Mouse (Mus musculus): ENCODE results near the gene Nrros. TPM values are rescaled to one million over a fixed set of nuclear protein-coding genes. Genes with fewer than 3 reads are reported as not detected.

The Nrros gene
- total RNA-seq, 2 experiments from 2014 or later = 7.3 to 10.3 TPM

- intact Hi-C loops (cut with DNase I) = loop anchor here (10.0 kb wide), 1 partner anchor 440 kb away; no protein-coding TSS in a partner anchor
Measured at GRCm38 (mm10) chr16:32124444-32125335, 40.7 kb downstream of the Nrros start.

DNA sequence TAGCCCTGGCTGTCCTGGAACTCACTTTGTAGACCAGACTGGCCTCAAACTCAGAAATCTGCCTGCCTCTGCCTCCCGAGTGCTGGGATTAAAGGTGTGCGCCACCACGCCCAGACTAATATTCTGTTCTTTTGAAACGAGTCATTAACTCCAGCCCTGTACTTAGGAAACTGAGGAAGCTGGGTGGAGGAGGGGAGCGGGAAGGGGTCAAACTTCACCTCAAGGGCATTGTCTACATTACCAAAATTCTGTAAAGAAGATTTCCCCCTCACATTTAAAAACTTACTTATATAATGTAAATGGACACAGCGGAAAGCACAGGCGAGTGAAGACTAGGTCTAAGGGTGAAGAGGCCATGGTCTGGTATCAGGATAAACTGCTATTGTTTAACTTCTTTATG, 41.4 kb downstream of the Nrros start:
- no peak for DNase-seq (ENCODE audit: extremely low spot score in 1 of 2, low spot score in 2 of 2)
- intact Hi-C loops (cut with DNase I) = loop anchor here (10.0 kb wide), 1 partner anchor 441 kb away; no protein-coding TSS in a partner anchor

More at GRCm38 (mm10) chr16:32124444-32125335, 40.7 kb downstream of the Nrros start:
- no peak for DNase-seq (ENCODE audit: extremely low spot score in 1 of 2, low spot score in 2 of 2)

DNA sequence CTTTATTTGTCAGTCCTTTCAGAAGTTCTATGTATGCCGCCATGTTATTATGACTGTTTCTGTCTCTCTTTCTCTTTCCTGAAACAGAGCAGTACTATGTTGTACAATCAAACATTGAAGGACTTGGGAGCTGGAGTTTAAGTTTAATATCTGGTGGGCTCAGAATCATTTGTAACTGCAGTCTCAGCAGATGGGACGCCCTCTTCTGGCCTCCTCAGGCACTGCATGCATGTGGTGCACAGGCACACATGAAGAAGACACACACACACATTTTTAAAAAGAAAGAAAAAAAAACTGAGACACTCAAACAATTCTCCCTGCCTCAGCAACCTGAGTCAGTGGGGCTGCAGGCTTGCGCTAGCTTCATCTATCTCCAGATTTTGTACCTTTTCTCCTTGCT, 44.9 kb downstream of the Nrros start:
- DNase-seq (ENCODE audit: extremely low spot score in 1 of 2, low spot score in 2 of 2) = no peak
- intact Hi-C loops (cut with DNase I) = loop anchor here (10.0 kb wide), 1 partner anchor 444 kb away; no protein-coding TSS in a partner anchor

DNA sequence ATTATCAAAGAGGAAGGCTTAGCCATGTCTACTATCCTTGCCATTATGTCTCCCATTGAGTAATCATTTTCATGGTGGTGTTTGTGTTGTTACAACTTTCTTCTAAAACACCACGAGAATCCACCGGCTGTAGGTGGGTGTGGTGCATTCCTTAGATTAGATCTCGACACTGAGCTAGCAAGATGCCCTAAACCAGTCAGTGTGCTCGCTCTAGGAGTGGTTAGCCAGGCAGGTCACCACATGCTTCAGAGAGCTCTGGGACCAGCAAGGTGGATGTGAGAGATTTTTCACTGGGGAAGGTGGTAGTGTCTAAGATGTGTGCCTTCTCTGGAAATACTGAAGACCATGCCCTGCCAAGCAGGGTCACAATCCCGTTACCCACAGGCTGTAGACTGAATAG, 49.2 kb downstream of the Nrros start:
- intact Hi-C loops (cut with DNase I) = loop anchor here (10.0 kb wide), 2 partner anchors 89 to 129 kb away; partner anchors contain the start of genes Fbxo45 and Wdr53

GRCm38 (mm10) chr16:32115781-32116180, 49.6 kb downstream of the Nrros start:
- intact Hi-C loops (cut with DNase I) = loop anchor here (10.0 kb wide), 2 partner anchors 89 to 129 kb away; partner anchors contain the start of genes Fbxo45 and Wdr53
- no peak for DNase-seq (ENCODE audit: extremely low spot score in 1 of 2, low spot score in 2 of 2)

More for the DNA sequence above, 49.2 kb downstream of the Nrros start:
- DNase-seq (ENCODE audit: extremely low spot score in 1 of 2, low spot score in 2 of 2) = no peak

- DNase-seq (ENCODE audit: extremely low spot score in 1 of 2, low spot score in 2 of 2) = peak; percentile 70 to 84
- intact Hi-C loops (cut with DNase I) = loop anchor here (10.0 kb wide), 2 partner anchors 90 to 130 kb away; partner anchors contain the start of genes Fbxo45 and Wdr53
Measured at GRCm38 (mm10) chr16:32114968-32115695, 50.3 kb downstream of the Nrros start.

GRCm38 (mm10) chr16:32114406-32114805, 51.0 kb downstream of the Nrros start:
- intact Hi-C loops (cut with DNase I) = loop anchor here (10.0 kb wide), 2 partner anchors 90 to 130 kb away; partner anchors contain the start of genes Fbxo45 and Wdr53
- DNase-seq (ENCODE audit: extremely low spot score in 1 of 2, low spot score in 2 of 2) = no peak

- intact Hi-C loops (cut with DNase I) = loop anchor here (10.0 kb wide), 2 partner anchors 91 to 131 kb away; partner anchors contain the start of genes Fbxo45 and Wdr53
- peak; percentile 54 to 82 for DNase-seq (ENCODE audit: extremely low spot score in 1 of 2, low spot score in 2 of 2)
Measured at GRCm38 (mm10) chr16:32113541-32114218, 51.7 kb downstream of the Nrros start.

GRCm38 (mm10) chr16:32110951-32111699, 54.3 kb downstream of the Nrros start:
- intact Hi-C loops (cut with DNase I) = loop anchor here (10.0 kb wide), 2 partner anchors 94 to 134 kb away; partner anchors contain the start of genes Fbxo45 and Wdr53
- DNase-seq (ENCODE audit: extremely low spot score in 1 of 2, low spot score in 2 of 2) = no peak

DNA sequence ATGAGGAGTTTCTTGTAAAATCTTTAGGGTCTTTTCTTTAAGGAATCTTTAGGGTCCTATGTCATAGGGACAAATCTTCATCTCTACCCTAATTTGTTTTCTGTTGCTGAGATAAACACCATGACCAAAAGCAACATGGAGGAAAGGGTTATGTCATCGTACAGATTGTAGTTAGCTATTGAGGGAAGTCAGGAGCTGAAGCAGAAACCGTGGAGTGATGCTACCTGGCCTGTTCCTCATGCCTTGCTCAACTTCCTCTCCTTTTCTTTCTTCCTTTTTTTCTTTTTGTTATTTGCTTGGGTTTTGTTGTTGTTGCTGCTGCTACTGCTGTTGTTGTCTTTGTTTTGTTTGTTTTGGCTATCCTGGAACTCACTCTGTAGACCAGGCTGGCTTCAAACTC, 56.8 kb downstream of the Nrros start:
- intact Hi-C loops (cut with DNase I) = no loop called here
- no peak for DNase-seq (ENCODE audit: extremely low spot score in 1 of 2, low spot score in 2 of 2)

DNA sequence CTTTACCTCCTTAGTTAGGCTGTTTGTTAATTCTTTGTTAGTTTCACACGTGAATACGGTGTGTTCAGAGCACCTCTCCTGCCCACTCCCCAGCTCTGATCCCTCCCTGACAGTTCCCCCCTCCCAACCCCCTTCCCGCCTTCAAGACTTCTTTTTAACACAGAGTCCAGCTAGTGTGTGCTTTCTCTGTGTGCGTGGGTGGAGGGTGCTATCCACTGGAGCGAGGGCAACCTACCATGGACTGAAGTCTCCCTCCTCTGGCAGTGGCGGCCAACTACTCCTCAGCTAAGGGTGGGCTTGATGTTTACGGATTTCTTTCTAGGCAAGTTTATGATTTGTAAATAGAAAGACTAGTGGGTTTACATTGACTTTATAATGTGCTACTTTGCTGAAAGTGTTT, 57.2 kb downstream of the Nrros start:
- DNase-seq (ENCODE audit: extremely low spot score in 1 of 2, low spot score in 2 of 2) = no peak
- intact Hi-C loops (cut with DNase I) = no loop called here

- DNase-seq (ENCODE audit: extremely low spot score in 1 of 2, low spot score in 2 of 2) = no peak
- intact Hi-C loops (cut with DNase I) = no loop called here
Measured at GRCm38 (mm10) chr16:32107342-32108045, 57.9 kb downstream of the Nrros start.

DNA sequence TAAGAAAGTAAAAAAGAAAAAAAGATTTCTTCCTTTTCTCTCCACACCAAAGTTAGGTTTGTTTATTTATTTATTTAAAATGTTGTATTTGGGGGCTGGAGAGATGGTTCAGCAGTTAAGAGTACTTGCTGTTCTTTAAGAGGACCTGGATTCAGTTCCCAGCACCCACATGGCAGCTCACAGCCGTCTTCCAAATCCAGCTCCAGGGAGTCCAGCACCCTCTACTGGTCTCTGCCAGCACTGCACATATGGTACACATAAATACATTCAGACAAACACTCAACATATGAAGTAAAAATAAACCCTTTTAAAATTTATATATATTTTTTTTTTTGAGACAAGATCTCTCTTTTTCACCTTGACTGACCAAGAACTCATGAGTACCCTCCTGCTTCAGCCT, 59.7 kb downstream of the Nrros start:
- intact Hi-C loops (cut with DNase I) = no loop called here
- DNase-seq (ENCODE audit: extremely low spot score in 1 of 2, low spot score in 2 of 2) = no peak

DNA sequence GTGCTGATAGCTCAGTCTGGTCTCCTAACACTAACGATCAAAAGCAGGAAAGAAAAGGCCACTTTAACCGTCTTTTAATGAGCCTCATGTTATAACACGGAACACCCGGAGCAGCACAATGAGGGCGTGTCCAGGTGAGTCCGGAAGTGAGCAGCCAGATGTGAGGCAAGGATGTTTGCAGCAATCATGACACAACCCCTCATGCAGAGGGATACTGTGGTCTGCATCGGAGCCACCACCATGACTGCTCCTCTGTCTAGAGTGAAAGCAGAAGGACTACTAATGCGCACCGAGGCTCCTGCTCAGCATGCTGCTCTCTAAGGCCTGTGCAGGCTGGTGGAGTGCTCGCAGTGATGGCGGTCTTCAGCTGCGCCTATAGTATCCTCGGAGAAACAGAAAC, 63.1 kb downstream of the Nrros start:
- intact Hi-C loops (cut with DNase I) = no loop called here

GRCm38 (mm10) chr16:32099638-32100150, 65.7 kb downstream of the Nrros start, which contains the start of the genes Pigx and Cep19:
Gene Pigx (minus strand): TSS chr16:32099740.
Gene Cep19 (plus strand): TSS chr16:32099800.
- intact Hi-C loops (cut with DNase I) = no loop called here
- DNase-seq (ENCODE audit: extremely low spot score in 1 of 2, low spot score in 2 of 2) = peak; percentile 80 to 91

More for the DNA sequence above, 63.1 kb downstream of the Nrros start:
- DNase-seq (ENCODE audit: extremely low spot score in 1 of 2, low spot score in 2 of 2) = no peak

GRCm38 (mm10) chr16:32098897-32099637, 66.3 kb downstream of the Nrros start:
- intact Hi-C loops (cut with DNase I) = no loop called here
- peak in 1 of 2 experiments; percentile 68 for DNase-seq (ENCODE audit: extremely low spot score in 1 of 2, low spot score in 2 of 2)
